Mouse (Mus musculus) hindbrain, embryonic 10.5 days (tissue): ENCODE data around the gene Fam193a. TPM values are rescaled to one million over a fixed set of nuclear protein-coding genes. Genes with fewer than 3 reads are reported as not detected.

Experiments
- DNase-seq: peaks from one replicate; pipeline ENCODE4 v3.0.0-alpha.2; 2017; ENCODE audit warnings: low spot score
- H3K27ac ChIP-seq: fragments of 300-500 bp; sonication (generic); 2 replicates; pipeline ENCODE4 v1.5.1; 2016; ENCODE audit warnings: mild to moderate bottlenecking, moderate library complexity
- H3K27me3 ChIP-seq: fragments of 300-500 bp; sonication (generic); 2 replicates; pipeline ENCODE4 v1.6.1; 2016; ENCODE audit warnings: mild to moderate bottlenecking; ENCODE audit not compliant: poor library complexity, insufficient read depth, severe bottlenecking
- H3K36me3 ChIP-seq: fragments of 300-500 bp; sonication (generic); 2 replicates; pipeline ENCODE4 v1.6.1; 2016; ENCODE audit warnings: mild to moderate bottlenecking, moderate library complexity
- H3K4me1 ChIP-seq: fragments of 300-500 bp; sonication (generic); replicated peaks from 2 replicates; pipeline ENCODE4 v1.6.1; 2016; ENCODE audit warnings: mild to moderate bottlenecking
- H3K4me3 ChIP-seq: fragments of 300-500 bp; sonication (generic); 2 replicates; pipeline ENCODE4 v1.5.1; 2016; ENCODE audit warnings: mild to moderate bottlenecking, moderate library complexity
- H3K9me3 ChIP-seq: fragments of 300-500 bp; sonication (generic); 2 replicates; pipeline ENCODE4 v1.6.1; 2016; ENCODE audit warnings: mild to moderate bottlenecking, moderate library complexity
- WGBS: fragments of 180-500 bp; shearing (Covaris S2); methylation state at CpG from one replicate; pipeline ENCODE4 v1.1.7; 2016; 5-methylcytosine and 5-hydroxymethylcytosine counted together
- polyA plus RNA-seq: library from polyadenylated mRNA; unstranded; fragments of >200 nt; fragmentation: Nextera tagmentation; extraction: Ambion mirVana; gene quantifications from 2 replicates; pipeline ENCODE4 v1.2.1, GENCODE M21; 2016

Gene Fam193a
- polyA plus RNA-seq, 1 experiment from 2014 or later = 13.2 TPM

GRCm38 (mm10) chr5:34395850-34396540 lies 26.3 kb downstream of the Fam193a start:
- no peaks in the 10 kb centered on the region for H3K4me1 ChIP-seq

GRCm38 (mm10) chr5:34397866-34398265 lies 28.1 kb downstream of the Fam193a start:
- WGBS = 96% methylated on average over 2 of the region's 2 CpGs
- no peak for DNase-seq
- H3K9me3 ChIP-seq = no peaks in the 10 kb centered on the region
- H3K36me3 ChIP-seq = no peaks in the 10 kb centered on the region
- no peak overlapping the region for H3K4me3 ChIP-seq
- H3K4me1 ChIP-seq = no peaks in the 10 kb centered on the region
- no peak overlapping the region for H3K27ac ChIP-seq
- H3K27me3 ChIP-seq = no peaks in the 10 kb centered on the region

More at GRCm38 (mm10) chr5:34395850-34396540, 26.3 kb downstream of the Fam193a start:
- Histone ChIP-seq H3K36me3 (no peaks in the 10 kb centered on the region), H3K27me3 (no peaks in the 10 kb centered on the region), H3K27ac (no peak overlapping the region), H3K4me3 (no peak overlapping the region), H3K9me3 (no peaks in the 10 kb centered on the region)
- 94% methylated on average over 2 of the region's 2 CpGs for WGBS
- no peak for DNase-seq

- no peaks in the 10 kb centered on the region for H3K27me3 ChIP-seq
- no peaks in the 10 kb centered on the region for H3K9me3 ChIP-seq
- H3K4me3 ChIP-seq = no peak overlapping the region
- no peak for DNase-seq
- H3K36me3 ChIP-seq = no peaks in the 10 kb centered on the region
- no peaks in the 10 kb centered on the region for H3K4me1 ChIP-seq
- WGBS = 91% methylated on average over 1 of the region's 1 CpGs
- no peak overlapping the region for H3K27ac ChIP-seq
These were observed 28.6 kb downstream of the Fam193a start for GRCm38 (mm10) chr5:34398326-34398725.

GRCm38 (mm10) chr5:34407366-34407918 lies 37.7 kb downstream of the Fam193a start:
- H3K36me3 ChIP-seq = peaks cover 14% of the 10 kb centered on the region
- no peak overlapping the region for H3K27ac ChIP-seq
- no peak overlapping the region for H3K4me3 ChIP-seq
- no peaks in the 10 kb centered on the region for H3K27me3 ChIP-seq
- 89% methylated on average over 6 of the region's 6 CpGs for WGBS
- H3K9me3 ChIP-seq = no peaks in the 10 kb centered on the region
- 0 out of 2 replicates have a peak, but pooled peaks cover 4% of the 10 kb centered on the region for H3K4me1 ChIP-seq
- DNase-seq = no peak

- Histone ChIP-seq H3K4me1 (0 out of 2 replicates have a peak, but pooled peaks cover 4% of the 10 kb centered on the region), H3K9me3 (no peaks in the 10 kb centered on the region), H3K27me3 (no peaks in the 10 kb centered on the region), H3K27ac (no peak overlapping the region), H3K4me3 (no peak overlapping the region), H3K36me3 (peaks cover 25% of the 10 kb centered on the region)
- DNase-seq = no peak
- WGBS = 86% methylated on average over 1 of the region's 1 CpGs
These were observed 39.3 kb downstream of the Fam193a start for GRCm38 (mm10) chr5:34409002-34409401.

GRCm38 (mm10) chr5:34410819-34411218 lies 41.1 kb downstream of the Fam193a start:
- Histone ChIP-seq H3K27ac (no peak overlapping the region), H3K4me3 (no peak overlapping the region), H3K4me1 (0 out of 2 replicates have a peak, but pooled peaks cover 4% of the 10 kb centered on the region), H3K27me3 (no peaks in the 10 kb centered on the region), H3K36me3 (peaks cover 26% of the 10 kb centered on the region), H3K9me3 (no peaks in the 10 kb centered on the region)
- WGBS = 84% methylated on average over 4 of the region's 4 CpGs
- no peak for DNase-seq

GRCm38 (mm10) chr5:34413921-34414320 lies 44.2 kb downstream of the Fam193a start:
- H3K27me3 ChIP-seq = no peaks in the 10 kb centered on the region
- DNase-seq = no peak
- H3K36me3 ChIP-seq = peaks cover 36% of the 10 kb centered on the region
- 97% methylated on average over 2 of the region's 2 CpGs for WGBS
- H3K27ac ChIP-seq = no peak overlapping the region
- no peaks in the 10 kb centered on the region for H3K9me3 ChIP-seq
- no peak overlapping the region for H3K4me3 ChIP-seq
- H3K4me1 ChIP-seq = 0 out of 2 replicates have a peak, but pooled peaks cover 2% of the 10 kb centered on the region

GRCm38 (mm10) chr5:34417251-34418008 lies 47.7 kb downstream of the Fam193a start:
- Histone ChIP-seq H3K4me3 (no peak overlapping the region), H3K27me3 (no peaks in the 10 kb centered on the region), H3K9me3 (no peaks in the 10 kb centered on the region), H3K27ac (no peak overlapping the region), H3K4me1 (no peaks in the 10 kb centered on the region), H3K36me3 (peaks cover 57% of the 10 kb centered on the region)
- WGBS = 97% methylated on average over 3 of the region's 3 CpGs
- DNase-seq = no peak

GRCm38 (mm10) chr5:34419188-34419587 lies 49.5 kb downstream of the Fam193a start:
- Histone ChIP-seq H3K27me3 (no peaks in the 10 kb centered on the region), H3K4me3 (no peak overlapping the region), H3K27ac (no peak overlapping the region), H3K9me3 (no peaks in the 10 kb centered on the region), H3K36me3 (peaks cover 54% of the 10 kb centered on the region), H3K4me1 (no peaks in the 10 kb centered on the region)
- DNase-seq = no peak
- 90% methylated on average over 1 of the region's 1 CpGs for WGBS

GRCm38 (mm10) chr5:34430776-34431175 lies 61.0 kb downstream of the Fam193a start:
- no peak for DNase-seq
- H3K27ac ChIP-seq = no peak overlapping the region
- H3K9me3 ChIP-seq = no peaks in the 10 kb centered on the region
- peaks cover 100% of the 10 kb centered on the region for H3K36me3 ChIP-seq
- H3K27me3 ChIP-seq = no peaks in the 10 kb centered on the region
- H3K4me1 ChIP-seq = no peaks in the 10 kb centered on the region
- WGBS = 88% methylated on average over 3 of the region's 3 CpGs
- no peak overlapping the region for H3K4me3 ChIP-seq

GRCm38 (mm10) chr5:34433786-34434185 lies 64.1 kb downstream of the Fam193a start:
- Histone ChIP-seq H3K9me3 (no peaks in the 10 kb centered on the region), H3K4me1 (no peaks in the 10 kb centered on the region), H3K27me3 (no peaks in the 10 kb centered on the region), H3K27ac (no peak overlapping the region), H3K36me3 (peaks cover 100% of the 10 kb centered on the region), H3K4me3 (no peak overlapping the region)
- 97% methylated on average over 1 of the region's 1 CpGs for WGBS
- DNase-seq = no peak

GRCm38 (mm10) chr5:34434241-34434640 lies 64.5 kb downstream of the Fam193a start:
- Histone ChIP-seq H3K36me3 (peaks cover 100% of the 10 kb centered on the region), H3K4me3 (no peak overlapping the region), H3K27ac (no peak overlapping the region), H3K9me3 (no peaks in the 10 kb centered on the region), H3K27me3 (no peaks in the 10 kb centered on the region), H3K4me1 (no peaks in the 10 kb centered on the region)
- no peak for DNase-seq
- WGBS = 91% methylated on average over 3 of the region's 3 CpGs

- no peak for DNase-seq
- peaks cover 100% of the 10 kb centered on the region for H3K36me3 ChIP-seq
- H3K27ac ChIP-seq = no peak overlapping the region
- no peak overlapping the region for H3K4me3 ChIP-seq
- H3K9me3 ChIP-seq = no peaks in the 10 kb centered on the region
- WGBS = 96% methylated on average over 4 of the region's 4 CpGs
- H3K4me1 ChIP-seq = no peaks in the 10 kb centered on the region
- H3K27me3 ChIP-seq = no peaks in the 10 kb centered on the region
These were observed 68.3 kb downstream of the Fam193a start for GRCm38 (mm10) chr5:34438052-34438451.
